Mouse (Mus musculus): Measurements from ENCODE around the gene Hexb.

DNA sequence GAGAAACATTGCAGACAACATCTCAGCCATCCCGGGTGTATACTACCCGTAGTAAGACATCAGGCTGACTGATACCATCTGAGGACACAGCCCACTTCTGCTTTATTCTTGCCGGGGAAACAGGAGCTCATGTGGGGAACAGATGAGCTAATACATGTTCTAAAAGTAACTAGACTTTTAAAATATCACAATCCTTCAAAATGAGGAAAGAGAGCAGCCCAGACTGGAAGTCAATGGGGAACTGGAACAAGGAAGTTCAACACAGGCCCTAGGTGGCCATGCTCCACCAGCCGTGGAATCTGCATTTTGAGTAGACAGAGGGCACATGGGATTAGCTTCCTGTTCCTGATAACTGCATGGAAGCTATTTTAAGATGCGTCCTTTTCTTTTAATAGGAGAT, 10.5 kb downstream of the Hexb start:
- TF ChIP-seq CTCF (IDR thresholded peaks at IDR 0.05; ENCODE audit: low read depth), result no peak
- TF ChIP-seq EP300 (IDR thresholded peaks at IDR 0.05; ENCODE audit: low read depth), result no peak

Measured in liver, embryonic 14.5 days (tissue).